In genomic region chr12:76370831-76371571, GRCm38 (mm10) we compare ENCODE assay signal across 8 mouse cellular contexts. TPM values are rescaled to one million over a fixed set of nuclear protein-coding genes. Genes with fewer than 3 reads are reported as not detected.
DNase-seq lines count a peak whose midpoint lies in the region; ATAC-seq and TF ChIP-seq lines count a peak whose summit lies in the region.

No protein-coding gene starts in this region.

- WGBS in embryonic facial prominence, embryonic 15.5 days = under 1% methylated on average over 63 of the region's 63 CpGs
- under 1% methylated on average over 62 of the region's 63 CpGs for WGBS in heart, embryonic 12.5 days
- under 1% methylated on average over 61 of the region's 63 CpGs for WGBS in kidney, postnatal 0 days
- under 1% methylated on average over 63 of the region's 63 CpGs for WGBS in liver, embryonic 15.5 days (ENCODE audit: insufficient replicate concordance)
- under 1% methylated on average over 61 of the region's 63 CpGs for WGBS in neural tube, embryonic 12.5 days

- H3K4me3 ChIP-seq in embryonic facial prominence, embryonic 15.5 days (replicated peaks) = peak overlapping the region; percentile 93
- H3K4me3 ChIP-seq in heart, embryonic 12.5 days = peak overlapping the region; percentile 91
- H3K4me3 ChIP-seq in kidney, postnatal 0 days (replicated peaks; ENCODE audit: low read depth, low read length) = peak overlapping the region; percentile 95
- H3K4me3 ChIP-seq in liver, embryonic 15.5 days (replicated peaks) = peak overlapping the region; percentile 97
- peak overlapping the region; percentile 86 for H3K4me3 ChIP-seq in neural tube, embryonic 12.5 days

- peak overlapping the region; percentile 98 for H3K9ac ChIP-seq in embryonic facial prominence, embryonic 15.5 days
- peak overlapping the region; percentile 97 for H3K9ac ChIP-seq in heart, embryonic 12.5 days
- H3K9ac ChIP-seq in kidney, postnatal 0 days (ENCODE audit: low read depth, low read length) = peak overlapping the region; percentile 99
- H3K9ac ChIP-seq in liver, embryonic 15.5 days = peak overlapping the region; percentile 98
- H3K9ac ChIP-seq in neural tube, embryonic 12.5 days = peak overlapping the region; percentile 97

- H3K27ac ChIP-seq in embryonic facial prominence, embryonic 15.5 days (replicated peaks) = peak overlapping the region; percentile 100
- peak overlapping the region; percentile 99 for H3K27ac ChIP-seq in heart, embryonic 12.5 days (ENCODE audit: poor library complexity, severe bottlenecking)
- peak overlapping the region; percentile 100 for H3K27ac ChIP-seq in kidney, postnatal 0 days
- H3K27ac ChIP-seq in liver, embryonic 15.5 days (replicated peaks) = peak overlapping the region; percentile 95
- H3K27ac ChIP-seq in neural tube, embryonic 12.5 days = peak overlapping the region; percentile 95

- peaks cover 45% of the 10 kb centered on the region for H3K4me1 ChIP-seq in embryonic facial prominence, embryonic 15.5 days
- H3K4me1 ChIP-seq in heart, embryonic 12.5 days (replicated peaks) = peaks cover 61% of the 10 kb centered on the region
- H3K4me1 ChIP-seq in kidney, postnatal 0 days (replicated peaks; ENCODE audit: insufficient read depth, low read length) = peaks cover 24% of the 10 kb centered on the region
- H3K4me1 ChIP-seq in liver, embryonic 15.5 days (replicated peaks) = peaks cover 77% of the 10 kb centered on the region
- H3K4me1 ChIP-seq in neural tube, embryonic 12.5 days = peaks cover 36% of the 10 kb centered on the region

- ATAC-seq in embryonic facial prominence, embryonic 15.5 days (ENCODE audit: insufficient number of reproducible peaks, low FRiP score, low TSS enrichment, low read depth) = peak; percentile 69
- ATAC-seq in heart, embryonic 12.5 days (ENCODE audit: insufficient number of reproducible peaks, low FRiP score) = peak; percentile 69
- peak; percentile 63 for ATAC-seq in kidney, postnatal 0 days (replicated peaks; ENCODE audit: low FRiP score, low read depth)
- ATAC-seq in liver, embryonic 15.5 days (ENCODE audit: insufficient read depth) = peak; percentile 59
- ATAC-seq in neural tube, embryonic 12.5 days (ENCODE audit: low FRiP score, low read depth) = peak; percentile 18; the same call in 1 of the 2 replicates

- no peaks in the 10 kb centered on the region for H3K9me3 ChIP-seq in embryonic facial prominence, embryonic 15.5 days (replicated peaks)
- no peaks in the 10 kb centered on the region for H3K9me3 ChIP-seq in heart, embryonic 12.5 days (replicated peaks)
- H3K9me3 ChIP-seq in kidney, postnatal 0 days (replicated peaks; ENCODE audit: low read length) = no peaks in the 10 kb centered on the region
- H3K9me3 ChIP-seq in liver, embryonic 15.5 days (replicated peaks) = no peaks in the 10 kb centered on the region
- no peaks in the 10 kb centered on the region for H3K9me3 ChIP-seq in neural tube, embryonic 12.5 days

- H3K4me2 ChIP-seq in embryonic facial prominence, embryonic 15.5 days (replicated peaks) = peak overlapping the region; percentile 76
- H3K4me2 ChIP-seq in heart, embryonic 12.5 days = peak overlapping the region; percentile 93
- peak overlapping the region; percentile 71 for H3K4me2 ChIP-seq in kidney, postnatal 0 days (ENCODE audit: low read length)
- H3K4me2 ChIP-seq in liver, embryonic 15.5 days = peak overlapping the region; percentile 96
- peak overlapping the region; percentile 87 for H3K4me2 ChIP-seq in neural tube, embryonic 12.5 days (replicated peaks)

- peak; percentile 91 for DNase-seq in A20 (ENCODE audit: low read depth, low spot score)
- peak; percentile 88 to 90 for DNase-seq in adrenal gland, postnatal 36 days
- peak; percentile 90 for DNase-seq in kidney, postnatal 0 days (ENCODE audit: low spot score)
- DNase-seq in telencephalon, adult 2 months (ENCODE audit: low read depth, low spot score) = peak; percentile 55

- no peak for TF ChIP-seq CTCF in kidney, postnatal 0 days (IDR thresholded peaks at IDR 0.05; ENCODE audit: low read depth)

- no peaks in the 10 kb centered on the region for H3K36me3 ChIP-seq in embryonic facial prominence, embryonic 15.5 days
- H3K36me3 ChIP-seq in heart, embryonic 12.5 days = no peaks in the 10 kb centered on the region
- no peaks in the 10 kb centered on the region for H3K36me3 ChIP-seq in kidney, postnatal 0 days (ENCODE audit: insufficient read depth, low read length)
- H3K36me3 ChIP-seq in liver, embryonic 15.5 days (replicated peaks) = no peaks in the 10 kb centered on the region
- H3K36me3 ChIP-seq in neural tube, embryonic 12.5 days = no peaks in the 10 kb centered on the region

- H3K27me3 ChIP-seq in embryonic facial prominence, embryonic 15.5 days = no peaks in the 10 kb centered on the region
- no peaks in the 10 kb centered on the region for H3K27me3 ChIP-seq in heart, embryonic 12.5 days (replicated peaks)
- H3K27me3 ChIP-seq in kidney, postnatal 0 days (ENCODE audit: insufficient read depth, low read length) = no peaks in the 10 kb centered on the region
- H3K27me3 ChIP-seq in liver, embryonic 15.5 days = no peaks in the 10 kb centered on the region
- no peaks in the 10 kb centered on the region for H3K27me3 ChIP-seq in neural tube, embryonic 12.5 days (replicated peaks)

RNA-seq across cellular contexts. Expression of gene Zbtb1, which starts 0.9 kb away (rescaled TPM):
- total RNA-seq in adrenal gland, postnatal 36 days (2021) = 1 to 10 TPM; 5.2 to 5.8 TPM
- 9.4 and 9.8 TPM in 2 replicates for polyA plus RNA-seq in embryonic facial prominence, embryonic 15.5 days (2015; fragmentation: Nextera tagmentation; extraction: Ambion mirVana)
- 9.9 and 10.4 TPM in 2 replicates for polyA plus RNA-seq in heart, embryonic 12.5 days (2016; fragmentation: Nextera tagmentation; extraction: Ambion mirVana)
- polyA plus RNA-seq in kidney, postnatal 0 days (2015; fragmentation: Nextera tagmentation; extraction: Ambion mirVana) = 8.2 and 9.0 TPM in 2 replicates
- 3.3 and 3.4 TPM in 2 replicates for polyA plus RNA-seq in liver, embryonic 15.5 days (2015; fragmentation: Nextera tagmentation; extraction: Ambion mirVana)
- 7.0 and 7.1 TPM in 2 replicates for polyA plus RNA-seq in neural tube, embryonic 12.5 days (2016; fragmentation: Nextera tagmentation; extraction: Ambion mirVana)

RNA-seq across cellular contexts. Expression of gene Zbtb25, which starts 1.6 kb away (rescaled TPM):
- 1 to 10 TPM; 5.9 to 9.9 TPM for total RNA-seq in adrenal gland, postnatal 36 days (2021)
- polyA plus RNA-seq in embryonic facial prominence, embryonic 15.5 days (2015; fragmentation: Nextera tagmentation; extraction: Ambion mirVana) = 16.1 and 19.4 TPM in 2 replicates
- polyA plus RNA-seq in heart, embryonic 12.5 days (2016; fragmentation: Nextera tagmentation; extraction: Ambion mirVana) = 13.0 and 15.4 TPM in 2 replicates
- polyA plus RNA-seq in kidney, postnatal 0 days (2015; fragmentation: Nextera tagmentation; extraction: Ambion mirVana) = 13.0 and 13.2 TPM in 2 replicates
- 5.1 and 6.1 TPM in 2 replicates for polyA plus RNA-seq in liver, embryonic 15.5 days (2015; fragmentation: Nextera tagmentation; extraction: Ambion mirVana)
- polyA plus RNA-seq in neural tube, embryonic 12.5 days (2016; fragmentation: Nextera tagmentation; extraction: Ambion mirVana) = 15.1 and 17.9 TPM in 2 replicates

RNA-seq across cellular contexts. Expression of gene Hspa2, which starts 33.0 kb away (rescaled TPM):
- total RNA-seq in adrenal gland, postnatal 36 days (2021) = 10 to 100 TPM; 18.5 to 21.5 TPM
- 13.3 and 18.4 TPM in 2 replicates for polyA plus RNA-seq in embryonic facial prominence, embryonic 15.5 days (2015; fragmentation: Nextera tagmentation; extraction: Ambion mirVana)
- 23.2 and 23.9 TPM in 2 replicates for polyA plus RNA-seq in heart, embryonic 12.5 days (2016; fragmentation: Nextera tagmentation; extraction: Ambion mirVana)
- 12.4 and 14.6 TPM in 2 replicates for polyA plus RNA-seq in kidney, postnatal 0 days (2015; fragmentation: Nextera tagmentation; extraction: Ambion mirVana)
- 1.4 and 1.6 TPM in 2 replicates for polyA plus RNA-seq in liver, embryonic 15.5 days (2015; fragmentation: Nextera tagmentation; extraction: Ambion mirVana)
- 5.2 and 5.6 TPM in 2 replicates for polyA plus RNA-seq in neural tube, embryonic 12.5 days (2016; fragmentation: Nextera tagmentation; extraction: Ambion mirVana)

RNA-seq across cellular contexts. Expression of gene Akap5, which starts 46.3 kb away (rescaled TPM):
- total RNA-seq in adrenal gland, postnatal 36 days (2021) = under 1 TPM; 0.46 to 0.83 TPM
- 1.0 and 1.1 TPM in 2 replicates for polyA plus RNA-seq in embryonic facial prominence, embryonic 15.5 days (2015; fragmentation: Nextera tagmentation; extraction: Ambion mirVana)
- polyA plus RNA-seq in heart, embryonic 12.5 days (2016; fragmentation: Nextera tagmentation; extraction: Ambion mirVana) = 8.5 and 9.1 TPM in 2 replicates
- 0.43 and 0.54 TPM in 2 replicates for polyA plus RNA-seq in kidney, postnatal 0 days (2015; fragmentation: Nextera tagmentation; extraction: Ambion mirVana)
- polyA plus RNA-seq in liver, embryonic 15.5 days (2015; fragmentation: Nextera tagmentation; extraction: Ambion mirVana) = 0.17 and 0.25 TPM in 2 replicates
- 5.0 and 5.8 TPM in 2 replicates for polyA plus RNA-seq in neural tube, embryonic 12.5 days (2016; fragmentation: Nextera tagmentation; extraction: Ambion mirVana)

RNA-seq across cellular contexts. Expression of gene Ppp1r36, which starts 46.3 kb away (rescaled TPM):
- total RNA-seq in adrenal gland, postnatal 36 days (2021) = not detected
- polyA plus RNA-seq in embryonic facial prominence, embryonic 15.5 days (2015; fragmentation: Nextera tagmentation; extraction: Ambion mirVana) = 7.3 and 15.0 TPM in 2 replicates
- polyA plus RNA-seq in heart, embryonic 12.5 days (2016; fragmentation: Nextera tagmentation; extraction: Ambion mirVana) = 2.8 and 3.8 TPM in 2 replicates
- polyA plus RNA-seq in kidney, postnatal 0 days (2015; fragmentation: Nextera tagmentation; extraction: Ambion mirVana) = 7.2 and 7.5 TPM in 2 replicates
- 0.05 and 0.10 TPM in 2 replicates for polyA plus RNA-seq in liver, embryonic 15.5 days (2015; fragmentation: Nextera tagmentation; extraction: Ambion mirVana)
- 0.75 and 0.83 TPM in 2 replicates for polyA plus RNA-seq in neural tube, embryonic 12.5 days (2016; fragmentation: Nextera tagmentation; extraction: Ambion mirVana)

Comparison
In these comparisons a context has a peak if more than half of its experiments do, and no peak if none do; other contexts are left out.
1. Peak in every context shown above with its lines: DNase-seq, ATAC-seq, H3K4me3 ChIP-seq and H3K27ac ChIP-seq.
2. ATAC-seq: peak in every context shown above with its lines; median percentile 69 in embryonic facial prominence, embryonic 15.5 days; 69 in heart, embryonic 12.5 days; 63 in kidney, postnatal 0 days; 59 in liver, embryonic 15.5 days; 18 in neural tube, embryonic 12.5 days.